Mouse (Mus musculus) layer of hippocampus, adult 2 months (tissue): ENCODE results near the gene Aasdh. TPM values are rescaled to one million over a fixed set of nuclear protein-coding genes. Genes with fewer than 3 reads are reported as not detected.

ENCODE experiments used
- DNase-seq, 2 experiments: peaks; one replicate each; pipeline ENCODE4 v3.0.0; 2022; ENCODE audit warnings: low spot score in 2 of 2
- H3K27ac ChIP-seq: fragments of 200-600 bp; 2 replicates; pipeline ENCODE4 v1.8.1; 2022
- H3K4me3 ChIP-seq: fragments of 200-600 bp; 2 replicates; pipeline ENCODE4 v1.8.1; 2022; ENCODE audit warnings: mild to moderate bottlenecking
- CTCF ChIP-seq: fragments of 200-600 bp; conservative IDR thresholded peaks from 2 replicates; pipeline ENCODE4 v1.8.1; 2022; ENCODE audit warnings: antibody characterized with exemption, mild to moderate bottlenecking, moderate library complexity
- long read RNA-seq, 2 experiments: library from polyadenylated mRNA; stranded (forward); transcript quantifications; one replicate each; pipeline ENCODE4 v2.0.0; 2021; ENCODE audit warnings: borderline mapping rate in 2 of 2
- total RNA-seq, 2 experiments: library from RNA; stranded (reverse); gene quantifications; 2 replicates each; pipeline ENCODE4 v1.2.3; 2021

Gene Aasdh
- 10 to 100 TPM; 27.9 to 28.9 TPM for total RNA-seq
- long read RNA-seq, experiment 1, partial matches to known transcripts: 0 of 12 reads
- long read RNA-seq, experiment 1, other reads (novel, unspliced or antisense): 6 of 12 reads
- long read RNA-seq, experiment 2, partial matches to known transcripts: 1 of 12 reads
- long read RNA-seq, experiment 2, other reads (novel, unspliced or antisense): 9 of 12 reads

- Histone ChIP-seq H3K27ac (peak within 1 kb of the TSS; percentile 93), H3K4me3 (peak within 1 kb of the TSS; percentile 75)
- TF ChIP-seq CTCF: peak; percentile 70
- peak; percentile 93 to 99 for DNase-seq
Measured at GRCm38 (mm10) chr5:76905405-76906154, at the start of gene Aasdh. Gene Aasdh (minus strand): TSS chr5:76905514.

GRCm38 (mm10) chr5:76954271-76954900 is 49.1 kb upstream of the Aasdh start:
- H3K27ac ChIP-seq: no peak overlapping the region
- TF ChIP-seq CTCF: no peak
- DNase-seq: no peak
- H3K4me3 ChIP-seq: no peak overlapping the region

GRCm38 (mm10) chr5:76953794-76954193 is 48.5 kb upstream of the Aasdh start:
- no peak for DNase-seq
- Histone ChIP-seq H3K4me3 (no peak overlapping the region), H3K27ac (no peak overlapping the region)
- no peak for TF ChIP-seq CTCF

- peak overlapping the region; percentile 80 for H3K4me3 ChIP-seq
- peak overlapping the region; percentile 85 for H3K27ac ChIP-seq
- TF ChIP-seq CTCF: no peak
- no peak for DNase-seq
Measured at GRCm38 (mm10) chr5:76952112-76953040, 47.1 kb upstream of the Aasdh start.

GRCm38 (mm10) chr5:76951106-76952027 is 46.1 kb upstream of the Aasdh start, which contains the start of the genes Paics and Ppat:
Gene Paics (plus strand): TSS chr5:76951307.
Gene Ppat (minus strand): TSS chr5:76951578.
- peak within 1 kb of the TSS; percentile 80 for H3K4me3 ChIP-seq
- DNase-seq: peak; percentile 95 to 97
- TF ChIP-seq CTCF: 0 out of 2 replicates have a peak, but pooled peaks have one; percentile 3
- peak within 1 kb of the TSS; percentile 85 for H3K27ac ChIP-seq

GRCm38 (mm10) chr5:76950343-76951105 is 45.2 kb upstream of the Aasdh start:
- no peak for TF ChIP-seq CTCF
- Histone ChIP-seq H3K27ac (peak overlapping the region; percentile 85), H3K4me3 (peak overlapping the region; percentile 80)
- DNase-seq: no peak

- no peak for TF ChIP-seq CTCF
Measured at GRCm38 (mm10) chr5:76947758-76948157, 42.4 kb upstream of the Aasdh start.

GRCm38 (mm10) chr5:76947142-76947541 is 41.8 kb upstream of the Aasdh start:
- no peak overlapping the region for H3K4me3 ChIP-seq
- no peak for DNase-seq
- no peak for TF ChIP-seq CTCF
- no peak overlapping the region for H3K27ac ChIP-seq

More at GRCm38 (mm10) chr5:76947758-76948157, 42.4 kb upstream of the Aasdh start:
- DNase-seq: no peak
- H3K27ac ChIP-seq: no peak overlapping the region
- H3K4me3 ChIP-seq: no peak overlapping the region

GRCm38 (mm10) chr5:76945678-76946033 is 40.3 kb upstream of the Aasdh start:
- no peak for DNase-seq
- Histone ChIP-seq H3K27ac (no peak overlapping the region), H3K4me3 (no peak overlapping the region)
- TF ChIP-seq CTCF: no peak

- no peak for DNase-seq
- H3K4me3 ChIP-seq: no peak overlapping the region
- H3K27ac ChIP-seq: no peak overlapping the region
- no peak for TF ChIP-seq CTCF
Measured at GRCm38 (mm10) chr5:76944965-76945677, 39.8 kb upstream of the Aasdh start.
